Mouse (Mus musculus): Measurements from ENCODE around the gene Itm2b.

Itm2b gene

GRCm38 (mm10) chr14:73395750-73396149 lies 10.7 kb upstream of the Itm2b start:
- in situ Hi-C loops (cut with MboI, MseI) = no loop called here

GRCm38 (mm10) chr14:73394263-73395006 lies 9.3 kb upstream of the Itm2b start:
- in situ Hi-C loops (cut with MboI, MseI) = loop anchor here (5.0 kb wide), 1 partner anchor 63 kb away; no protein-coding TSS in a partner anchor

- in situ Hi-C loops (cut with MboI, MseI) = loop anchor here (5.0 kb wide), 1 partner anchor 66 kb away; no protein-coding TSS in a partner anchor
Measured at GRCm38 (mm10) chr14:73391457-73391856, 6.4 kb upstream of the Itm2b start.

GRCm38 (mm10) chr14:73390196-73390595 lies 5.1 kb upstream of the Itm2b start:
- in situ Hi-C loops (cut with MboI, MseI) = loop anchor here (5.0 kb wide), 1 partner anchor 67 kb away; no protein-coding TSS in a partner anchor

- in situ Hi-C loops (cut with MboI, MseI) = no loop called here
Measured at GRCm38 (mm10) chr14:73389059-73389458, 4.0 kb upstream of the Itm2b start.

GRCm38 (mm10) chr14:73388546-73388945 lies 3.5 kb upstream of the Itm2b start:
- in situ Hi-C loops (cut with MboI, MseI) = no loop called here

GRCm38 (mm10) chr14:73386493-73386892 lies 1.4 kb upstream of the Itm2b start:
- in situ Hi-C loops (cut with MboI, MseI) = no loop called here

- in situ Hi-C loops (cut with MboI, MseI) = no loop called here
Measured at GRCm38 (mm10) chr14:73385720-73386374, 758 bp upstream of the Itm2b start.

- in situ Hi-C loops (cut with MboI, MseI) = no loop called here
Measured at GRCm38 (mm10) chr14:73384546-73384912, 560 bp downstream of the Itm2b start.

- in situ Hi-C loops (cut with MboI, MseI) = no loop called here
Measured at GRCm38 (mm10) chr14:73383746-73384145, 1.3 kb downstream of the Itm2b start.

GRCm38 (mm10) chr14:73382699-73383098 lies 2.4 kb downstream of the Itm2b start:
- in situ Hi-C loops (cut with MboI, MseI) = no loop called here

- in situ Hi-C loops (cut with MboI, MseI) = no loop called here
Measured at GRCm38 (mm10) chr14:73381559-73381958, 3.5 kb downstream of the Itm2b start.

- in situ Hi-C loops (cut with MboI, MseI) = no loop called here
Measured at GRCm38 (mm10) chr14:73377804-73378203, 7.3 kb downstream of the Itm2b start.

- in situ Hi-C loops (cut with MboI, MseI) = no loop called here
Measured at GRCm38 (mm10) chr14:73376920-73377319, 8.2 kb downstream of the Itm2b start.

- in situ Hi-C loops (cut with MboI, MseI) = no loop called here
Measured at GRCm38 (mm10) chr14:73375903-73376302, 9.2 kb downstream of the Itm2b start.

- in situ Hi-C loops (cut with MboI, MseI) = no loop called here
Measured at GRCm38 (mm10) chr14:73375445-73375844, 9.6 kb downstream of the Itm2b start.

GRCm38 (mm10) chr14:73374315-73374890 lies 10.7 kb downstream of the Itm2b start:
- in situ Hi-C loops (cut with MboI, MseI) = no loop called here

GRCm38 (mm10) chr14:73373606-73374005 lies 11.5 kb downstream of the Itm2b start:
- in situ Hi-C loops (cut with MboI, MseI) = no loop called here

GRCm38 (mm10) chr14:73372990-73373389 lies 12.1 kb downstream of the Itm2b start:
- in situ Hi-C loops (cut with MboI, MseI) = no loop called here

GRCm38 (mm10) chr14:73371577-73371976 lies 13.5 kb downstream of the Itm2b start:
- in situ Hi-C loops (cut with MboI, MseI) = no loop called here

- in situ Hi-C loops (cut with MboI, MseI) = no loop called here
Measured at GRCm38 (mm10) chr14:73370695-73371372, 14.3 kb downstream of the Itm2b start.

- in situ Hi-C loops (cut with MboI, MseI) = no loop called here
Measured at GRCm38 (mm10) chr14:73370078-73370670, 14.9 kb downstream of the Itm2b start.
